Mouse (Mus musculus) kidney, postnatal 36 days (tissue): ENCODE results near the gene Miga1.
A peak's percentile ranks its signal among the peaks of the same experiment; 100 is the strongest.
"Not testable (repeated sequence)": the region's sequence is repeated elsewhere in the genome, so short reads cannot be mapped to it uniquely, and the experiment has no call there.

ENCODE experiments used
- DNase-seq, 2 experiments: peaks; one replicate each; pipeline ENCODE4 v3.0.0; 2021 to 2022; ENCODE audit warnings: mixed read lengths in 2 of 2

Gene Miga1

DNA sequence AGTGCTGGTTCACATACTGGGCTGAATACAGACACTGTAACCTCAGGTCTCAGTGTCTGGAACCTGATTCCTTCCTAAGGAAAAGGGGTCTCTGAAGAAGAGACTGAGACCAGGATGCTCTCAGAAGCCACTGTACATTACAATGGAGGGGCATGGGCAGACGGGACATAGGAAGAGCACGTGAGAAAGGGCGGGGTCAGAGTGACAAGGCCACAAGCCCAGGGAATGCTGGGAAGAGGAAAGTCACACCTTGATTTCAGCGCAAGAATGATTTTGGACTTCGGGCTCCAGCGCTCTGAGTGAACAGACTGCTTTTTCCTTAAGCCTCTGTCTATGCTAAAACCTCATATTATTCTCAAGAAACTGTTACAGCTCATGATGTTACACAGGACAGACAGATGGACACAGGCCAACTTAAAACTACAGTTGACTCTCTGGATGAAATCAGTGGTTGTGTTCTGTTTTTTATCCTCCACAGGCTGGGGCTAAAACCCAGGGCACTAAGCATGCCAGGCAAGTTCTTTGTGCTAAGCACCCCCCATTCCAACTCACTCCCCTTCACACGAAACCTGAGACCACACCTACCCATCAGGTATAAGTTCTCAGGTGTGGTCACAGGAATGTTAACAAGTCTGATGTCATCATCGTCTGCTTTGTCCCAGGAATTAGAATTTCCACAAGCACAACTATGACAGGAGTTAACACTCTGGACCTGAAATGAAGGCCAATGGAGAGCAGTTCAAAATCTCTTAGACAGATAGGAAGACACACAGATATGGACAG, 18.3 kb downstream of the Miga1 start:
- no peak for DNase-seq

DNA sequence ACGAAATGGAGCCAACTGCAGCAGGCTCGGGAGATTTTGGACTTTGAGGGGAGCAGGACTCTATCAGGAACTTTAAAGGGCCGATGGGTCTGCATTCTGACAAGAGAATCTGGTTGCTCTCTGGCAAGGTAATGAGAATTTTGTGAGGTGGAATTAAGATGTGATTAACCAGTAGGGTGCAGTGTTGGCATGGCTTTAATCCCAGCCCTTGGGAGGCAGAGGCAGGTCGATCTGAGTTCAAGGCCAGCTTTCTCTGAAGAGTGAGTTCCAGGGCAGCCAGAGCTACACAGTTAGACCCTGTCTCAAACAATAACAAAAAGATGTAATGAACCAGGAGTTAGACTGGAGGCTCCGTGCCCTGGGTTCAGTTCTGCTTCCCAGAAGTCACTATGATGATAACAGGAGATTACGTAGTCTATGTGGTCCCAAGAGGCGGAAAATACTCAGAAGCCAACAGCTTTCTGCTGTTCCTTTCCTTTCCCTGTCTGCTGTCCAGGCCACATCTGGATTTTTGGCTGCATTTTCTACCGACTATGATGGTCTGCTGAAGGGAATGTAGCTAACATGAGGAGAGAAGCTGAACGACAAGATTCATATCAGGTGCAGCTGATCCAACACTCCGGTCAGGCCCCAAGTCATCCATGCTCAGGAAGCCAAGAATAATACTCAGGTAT, 19.1 kb downstream of the Miga1 start:
- DNase-seq: no peak

DNA sequence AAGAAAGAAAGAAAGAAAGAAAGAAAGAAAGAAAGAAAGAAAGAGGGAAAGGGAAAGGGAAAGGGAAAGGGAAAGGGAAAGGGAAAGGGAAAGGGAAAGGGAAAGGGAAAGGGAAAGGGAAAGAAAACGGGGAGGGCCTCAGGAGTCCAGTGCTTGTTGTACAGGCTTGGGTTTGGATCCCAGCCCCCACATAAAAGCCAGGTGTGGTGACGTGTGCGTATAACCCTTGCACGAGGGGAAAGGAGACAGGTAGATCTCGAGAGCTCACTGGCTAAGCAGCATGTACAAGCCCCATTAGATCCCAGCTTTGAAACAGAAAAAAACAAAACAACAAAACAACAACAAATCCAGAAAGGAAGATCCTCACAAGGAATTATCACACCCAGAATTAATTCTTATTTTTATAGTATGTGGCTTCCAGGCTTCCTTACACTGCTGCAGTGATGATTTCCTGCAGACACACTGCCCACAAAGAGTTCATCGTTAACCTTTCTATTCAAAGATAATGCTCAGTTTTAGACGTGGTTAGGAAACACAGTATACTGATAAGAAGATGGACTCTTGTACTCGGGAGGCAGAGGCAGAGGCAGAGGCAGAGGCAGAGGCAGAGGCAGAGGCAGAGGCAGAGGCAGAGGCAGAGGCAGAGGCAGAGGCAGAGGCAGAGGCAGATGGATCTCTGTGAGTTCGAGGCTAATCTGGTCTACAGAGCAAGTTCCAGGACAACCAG, 23.6 kb downstream of the Miga1 start:
- DNase-seq: not testable (repeated sequence)

DNA sequence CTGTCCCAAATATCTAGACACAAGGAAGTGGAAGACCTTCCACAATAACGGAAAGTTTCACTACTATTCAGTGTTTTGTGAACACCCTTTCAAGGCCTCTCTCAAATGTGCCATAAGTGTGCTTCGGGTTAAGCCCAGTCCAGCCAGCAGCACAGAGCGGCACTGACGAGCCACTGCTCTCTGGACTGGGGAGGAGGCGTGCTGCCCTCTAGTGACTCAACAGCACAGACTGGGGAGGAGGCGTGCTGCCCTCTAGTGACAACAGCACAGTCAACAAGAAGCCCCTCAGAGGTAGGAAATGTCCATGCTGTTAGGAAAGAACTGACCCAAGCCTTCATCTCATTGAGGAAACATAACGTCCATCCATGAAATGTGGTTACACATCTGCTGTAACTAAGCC, 24.6 kb downstream of the Miga1 start:
- DNase-seq: peak; percentile 89 to 91

DNA sequence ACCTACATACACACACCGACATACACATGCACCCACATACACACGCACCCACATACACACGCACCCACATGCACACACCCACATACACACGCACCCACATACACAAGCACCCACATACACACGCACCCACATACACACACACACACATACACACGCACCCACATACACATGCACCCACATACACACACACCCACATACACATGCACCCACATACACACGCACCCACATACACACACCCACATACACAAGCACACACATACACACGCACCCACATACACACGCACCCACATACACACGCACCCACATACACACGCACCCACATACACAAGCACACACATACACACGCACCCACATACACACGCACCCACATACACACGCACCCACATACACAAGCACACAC, 25.5 kb downstream of the Miga1 start:
- DNase-seq: not testable (repeated sequence)

DNA sequence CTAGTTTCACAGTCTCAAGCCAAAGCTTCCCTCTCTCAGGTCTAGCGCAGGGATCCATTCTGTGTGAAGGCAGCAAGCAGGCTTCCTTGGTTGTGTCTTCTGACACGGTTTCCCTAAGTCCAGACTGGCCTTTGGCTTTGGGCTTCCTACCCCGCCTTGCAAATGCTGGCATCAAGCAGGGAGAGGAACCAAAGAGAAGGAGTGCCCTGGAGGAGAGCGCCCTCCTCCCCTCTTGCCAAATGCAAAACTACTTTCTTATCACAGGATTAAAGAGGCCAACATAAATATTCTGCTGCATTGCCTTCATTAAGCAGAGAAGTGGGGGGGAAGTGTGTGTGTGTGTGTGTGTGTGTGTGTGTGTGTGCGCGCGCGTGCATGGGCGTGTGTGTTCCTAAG, 31.0 kb downstream of the Miga1 start:
- no peak for DNase-seq

DNA sequence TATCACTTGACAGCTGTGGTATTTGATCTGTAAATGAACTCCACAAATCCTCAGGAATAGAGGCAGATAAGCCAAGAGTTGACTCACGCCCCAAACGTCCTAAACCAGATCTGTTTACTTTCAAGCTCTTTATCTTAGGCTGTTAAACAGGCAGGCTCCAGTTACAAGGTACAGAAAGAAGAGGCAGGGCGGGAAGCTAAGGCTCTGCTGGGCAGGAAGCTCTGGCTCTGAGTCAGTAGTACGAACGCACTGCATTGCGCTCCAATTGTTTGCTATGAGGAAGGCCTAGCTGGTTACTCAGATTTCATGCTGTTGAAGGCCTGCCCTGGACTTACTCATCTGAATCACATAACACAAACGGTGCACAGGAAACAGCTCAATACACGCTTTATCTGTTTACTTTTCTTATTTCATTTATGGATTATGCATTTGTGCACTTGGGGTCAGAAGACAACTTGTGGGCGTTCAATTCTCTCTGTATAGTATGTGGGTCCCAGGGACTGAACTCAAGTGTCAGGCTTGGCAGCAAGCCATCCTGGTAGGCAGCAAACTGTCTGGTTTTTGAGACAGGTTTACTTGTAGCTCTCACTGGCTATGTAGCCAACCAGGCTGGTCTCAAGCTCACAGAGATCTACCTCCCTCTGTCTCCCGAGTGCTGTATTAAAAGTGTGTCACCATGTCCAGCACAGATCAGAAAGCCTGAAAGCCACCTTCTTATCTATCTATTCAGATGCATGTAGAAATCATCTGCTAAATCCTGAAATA, 31.5 kb downstream of the Miga1 start:
- no peak for DNase-seq

DNA sequence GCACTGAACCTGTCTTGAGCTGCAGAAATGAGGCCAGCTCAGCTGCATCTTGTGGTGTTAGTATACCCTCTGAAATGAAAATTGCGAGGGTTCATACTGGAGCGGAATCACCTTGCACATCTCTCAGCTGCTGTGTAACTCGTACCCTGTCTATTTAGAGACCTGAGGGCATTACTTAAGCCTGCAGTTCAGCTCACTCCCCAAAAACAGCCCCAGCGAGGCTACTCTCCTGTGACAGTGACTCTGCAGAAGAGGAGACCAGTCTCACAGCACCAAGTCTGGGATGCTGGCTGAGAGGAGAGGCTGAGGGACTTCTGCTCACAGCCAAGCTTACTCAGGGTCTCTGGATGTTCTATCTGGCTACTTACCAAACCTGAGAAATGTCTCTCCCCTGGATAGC, 34.2 kb downstream of the Miga1 start:
- no peak for DNase-seq

DNA sequence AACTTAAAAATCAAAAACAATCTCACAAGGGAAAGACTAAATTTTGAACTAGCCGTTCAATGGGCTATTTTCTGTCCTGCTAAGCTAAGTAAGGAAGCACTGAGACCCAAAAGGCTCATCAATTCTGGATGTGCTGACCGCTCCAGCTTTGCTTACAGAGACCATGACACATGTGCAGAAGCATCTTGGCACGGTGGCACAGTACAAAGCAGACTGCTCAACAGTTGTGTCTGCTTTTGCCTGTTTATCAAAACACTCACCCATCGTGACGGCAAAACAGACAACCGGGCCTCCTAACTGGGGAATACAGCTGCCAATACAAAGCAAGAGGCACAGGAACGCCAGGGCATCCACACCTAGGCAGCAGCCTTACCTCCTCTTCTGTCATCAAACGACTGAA, 35.1 kb downstream of the Miga1 start:
- no peak for DNase-seq

DNA sequence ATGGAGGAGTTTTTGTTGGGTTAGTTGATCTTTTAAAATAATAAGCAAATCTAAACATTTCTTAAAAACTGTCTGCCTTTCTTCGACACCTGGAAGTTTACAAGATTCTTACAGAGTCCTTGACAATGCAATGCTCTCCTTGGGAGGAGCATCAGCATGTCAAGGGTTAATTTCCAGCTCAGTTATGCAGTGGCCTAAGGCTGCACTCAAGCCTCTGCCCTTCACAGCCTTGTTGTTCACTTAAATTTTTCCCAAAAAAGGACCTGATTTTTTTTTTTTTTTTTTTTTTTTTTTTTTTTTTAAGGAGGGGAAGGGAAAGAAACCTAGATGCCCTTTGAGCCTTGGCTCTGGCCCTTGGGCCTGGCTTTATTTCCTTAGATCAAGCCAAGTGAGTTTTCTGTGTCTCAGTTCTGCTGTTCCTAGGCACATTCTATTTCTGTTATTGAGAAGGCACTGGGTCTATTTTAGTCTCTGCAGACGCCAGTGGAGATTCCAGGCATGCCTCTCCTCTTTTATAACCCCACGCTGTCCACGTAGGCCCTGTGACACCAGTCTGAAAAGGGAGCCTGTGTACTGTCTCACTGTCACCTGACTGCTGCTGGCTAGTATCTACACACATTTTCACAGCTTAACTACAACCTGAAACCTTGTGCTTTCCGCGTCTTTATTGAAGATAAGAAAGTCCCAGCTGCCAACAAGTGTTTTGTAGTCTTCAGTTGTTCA, 36.0 kb downstream of the Miga1 start:
- peak; percentile 20 to 33 for DNase-seq

DNA sequence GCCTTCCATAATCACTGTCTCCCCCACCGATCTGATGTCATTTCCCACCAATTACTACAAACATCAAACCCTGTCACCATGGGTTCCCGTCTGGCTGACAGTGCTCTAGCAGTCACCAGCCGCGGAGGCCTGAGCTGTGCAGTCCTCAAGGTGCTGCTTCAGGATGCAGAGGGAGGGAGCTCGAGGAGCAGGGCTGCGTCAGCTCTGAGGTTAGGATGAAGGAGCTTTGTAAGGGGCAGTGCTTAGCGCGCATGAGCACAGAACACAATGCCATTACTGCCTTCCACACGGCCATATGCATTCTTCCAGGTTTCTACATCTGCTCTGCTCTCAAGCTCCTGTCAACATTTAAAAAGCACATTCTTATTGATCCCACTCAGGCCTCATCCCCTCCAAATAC, 37.2 kb downstream of the Miga1 start:
- no peak for DNase-seq

DNA sequence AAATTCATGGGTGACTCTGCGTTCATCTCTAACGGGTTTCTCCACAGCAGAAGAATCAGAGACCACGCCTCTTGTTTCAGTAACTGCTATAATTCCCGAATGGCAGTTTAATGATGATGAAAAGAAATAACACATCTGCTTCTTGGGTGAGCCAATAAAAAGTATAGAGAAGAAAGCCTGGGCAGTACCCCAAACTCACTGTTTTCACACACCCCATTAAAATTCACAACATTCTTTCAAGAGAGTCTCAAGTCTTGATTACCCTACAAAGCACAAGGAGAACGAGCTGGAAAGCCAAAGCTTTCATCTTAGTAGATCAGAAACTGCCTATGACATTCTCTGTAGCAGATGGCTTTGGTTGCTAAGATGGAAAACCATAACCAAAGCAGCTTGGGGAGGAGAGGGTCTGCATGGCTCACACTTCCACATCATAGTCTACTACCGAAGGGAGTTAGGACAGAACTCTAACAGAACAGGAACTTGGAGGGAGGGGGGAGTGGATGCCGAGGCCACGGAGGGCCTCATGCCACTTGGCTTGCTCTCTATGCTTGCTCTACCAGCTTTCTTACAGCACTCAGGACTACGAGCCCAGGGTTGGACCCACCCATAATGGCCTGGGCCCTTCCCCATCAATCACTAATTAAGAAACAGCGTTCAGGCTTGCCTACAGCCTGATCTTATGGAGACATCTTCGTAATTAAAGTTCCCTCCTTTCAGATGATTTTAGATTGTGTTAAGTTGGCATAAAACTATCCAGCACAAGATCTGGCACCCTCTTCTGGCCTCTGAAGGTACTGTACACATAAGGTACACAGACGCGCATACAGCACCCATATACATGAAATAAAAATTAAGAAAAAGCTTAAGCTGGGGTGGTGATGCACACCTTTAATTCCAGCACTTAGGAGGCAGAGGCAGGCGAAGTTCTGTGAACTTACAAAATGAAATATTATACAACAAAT, 39.5 kb downstream of the Miga1 start:
- DNase-seq: peak in 1 of 2 experiments; percentile 20

DNA sequence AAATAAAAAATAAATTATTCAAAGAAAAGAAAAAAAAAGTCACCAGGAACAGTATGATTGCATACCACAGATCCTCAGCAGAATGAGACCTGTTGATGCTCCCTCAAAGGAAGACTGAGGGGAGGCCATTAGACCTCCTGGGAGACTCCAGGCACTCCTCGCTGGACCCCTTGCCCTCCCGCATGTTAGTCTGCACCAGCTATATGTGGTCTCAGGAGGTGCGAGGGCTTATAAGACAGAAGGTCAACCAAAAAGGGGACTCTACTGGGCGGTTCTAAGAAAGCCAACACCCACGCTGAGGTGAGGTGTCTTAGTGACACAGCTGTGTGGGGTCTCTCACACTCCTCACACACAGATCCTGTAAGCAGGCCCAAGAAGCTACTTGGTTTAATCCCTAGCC, 44.3 kb downstream of the Miga1 start:
- DNase-seq: no peak

DNA sequence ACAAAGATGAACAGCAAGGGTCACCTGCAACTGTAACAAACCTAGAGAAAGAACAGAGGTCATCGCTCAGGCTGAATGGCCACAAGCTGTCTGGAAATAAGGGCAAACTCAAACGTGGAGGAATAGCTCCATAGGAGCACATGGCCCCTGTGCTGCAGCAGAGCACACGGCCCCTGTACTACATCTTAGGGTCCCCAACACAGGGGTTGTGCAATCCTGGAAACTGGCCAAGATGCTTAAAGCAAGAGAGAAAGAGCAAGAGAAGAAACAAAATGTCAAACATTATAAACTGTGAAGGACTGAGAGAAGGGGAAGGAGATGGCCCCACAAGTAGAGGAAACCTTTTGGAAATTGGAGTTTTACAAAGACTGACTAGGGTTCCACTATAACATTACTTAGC, 45.8 kb downstream of the Miga1 start:
- no peak for DNase-seq

DNA sequence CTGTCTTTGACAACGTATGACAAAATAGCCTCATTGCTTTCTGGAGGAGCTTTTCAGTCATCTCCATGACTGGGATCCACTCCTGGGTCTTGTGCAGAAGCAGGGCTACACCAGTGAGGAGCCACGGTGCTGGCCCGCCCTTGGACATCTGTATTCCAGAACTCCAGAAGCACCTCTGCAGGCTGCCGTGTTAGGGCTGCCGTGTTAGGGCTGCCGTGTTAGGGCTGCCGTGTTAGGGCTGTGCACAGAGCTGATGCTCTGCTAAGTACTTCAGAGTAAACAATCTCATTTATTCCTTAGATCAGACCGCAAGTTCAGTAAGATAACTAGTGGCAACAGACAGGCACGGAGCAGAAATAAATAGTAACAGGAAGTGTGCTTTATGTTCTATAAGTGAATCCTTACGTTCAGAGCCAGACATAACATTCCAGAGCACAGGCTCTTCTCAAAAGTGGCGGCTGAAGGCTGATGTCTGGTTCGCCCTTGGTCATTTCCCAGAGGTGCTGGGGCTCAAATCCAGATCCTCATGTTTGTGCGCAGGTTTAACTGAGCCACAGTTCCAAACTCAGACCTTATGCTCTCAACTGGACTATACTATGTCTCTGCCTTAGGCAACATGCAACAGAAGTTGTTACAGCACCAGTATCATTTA, 46.6 kb downstream of the Miga1 start:
- no peak for DNase-seq

DNA sequence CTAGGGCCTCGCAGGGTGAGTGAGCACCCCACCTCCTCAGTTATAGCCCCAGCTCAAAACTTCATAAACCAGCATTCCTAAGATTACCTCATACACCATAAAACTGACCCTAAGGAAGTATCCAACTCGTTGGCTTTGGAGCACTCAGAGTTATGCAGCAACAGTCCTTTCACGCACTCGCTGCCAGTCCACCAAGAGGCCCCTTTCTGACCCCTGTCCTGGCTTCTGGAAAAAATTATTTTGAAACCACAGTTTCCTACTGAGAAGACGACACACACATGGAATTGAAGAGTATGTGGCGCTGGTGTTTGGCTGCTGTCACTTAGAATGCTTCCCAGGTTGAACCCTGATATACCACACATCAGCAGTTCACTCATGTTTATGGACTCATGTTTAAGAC, 48.3 kb downstream of the Miga1 start:
- no peak for DNase-seq

DNA sequence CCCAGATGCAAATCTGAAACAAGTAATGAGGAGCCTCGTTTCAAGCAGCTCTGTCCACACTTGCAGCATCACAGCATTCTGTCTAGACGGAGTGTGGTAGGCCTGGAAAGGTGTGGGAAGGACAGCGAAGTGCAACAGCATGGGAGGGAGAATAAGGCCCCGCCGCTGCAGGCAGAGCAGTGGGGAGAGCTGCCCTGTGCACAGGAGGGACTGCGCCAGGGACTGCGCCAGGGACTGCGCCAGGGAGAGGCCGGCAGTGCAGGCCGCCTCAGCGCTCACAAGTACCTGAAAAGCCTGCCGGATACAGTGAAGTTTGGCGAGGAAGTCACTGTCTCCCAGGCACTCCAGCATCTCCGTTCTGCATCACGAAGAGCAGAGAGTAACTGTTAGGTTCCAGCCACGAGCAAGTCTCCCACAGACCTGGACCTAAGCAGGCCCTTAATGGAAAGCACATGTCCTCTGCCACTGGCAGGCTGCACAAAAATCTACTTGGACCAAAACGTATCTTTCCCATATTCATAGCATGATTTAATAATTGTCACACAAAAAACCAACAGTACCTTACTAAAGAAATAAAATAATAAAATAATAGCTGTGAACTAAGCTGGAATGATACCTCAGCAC, 49.9 kb downstream of the Miga1 start:
- DNase-seq: no peak

DNA sequence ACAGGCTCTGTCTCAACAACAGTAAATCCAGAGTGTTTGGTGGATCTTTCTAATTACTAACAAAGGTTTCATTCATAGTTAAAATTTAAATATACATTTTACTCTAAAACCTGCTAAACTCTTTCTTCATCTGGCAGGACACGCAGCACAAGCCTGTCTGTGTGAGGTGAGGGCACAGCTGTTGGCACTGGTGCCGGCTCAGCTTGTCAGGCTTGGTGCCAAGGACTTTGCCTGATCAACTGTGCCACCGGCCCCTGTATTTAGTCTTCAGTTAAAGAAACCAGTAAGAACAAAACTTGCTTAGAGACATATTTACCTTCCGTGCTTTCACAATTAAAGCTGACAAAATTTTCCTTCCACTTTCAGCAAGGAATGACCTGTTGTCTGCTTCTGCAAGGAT, 51.5 kb downstream of the Miga1 start:
- peak; percentile 54 to 72 for DNase-seq

DNA sequence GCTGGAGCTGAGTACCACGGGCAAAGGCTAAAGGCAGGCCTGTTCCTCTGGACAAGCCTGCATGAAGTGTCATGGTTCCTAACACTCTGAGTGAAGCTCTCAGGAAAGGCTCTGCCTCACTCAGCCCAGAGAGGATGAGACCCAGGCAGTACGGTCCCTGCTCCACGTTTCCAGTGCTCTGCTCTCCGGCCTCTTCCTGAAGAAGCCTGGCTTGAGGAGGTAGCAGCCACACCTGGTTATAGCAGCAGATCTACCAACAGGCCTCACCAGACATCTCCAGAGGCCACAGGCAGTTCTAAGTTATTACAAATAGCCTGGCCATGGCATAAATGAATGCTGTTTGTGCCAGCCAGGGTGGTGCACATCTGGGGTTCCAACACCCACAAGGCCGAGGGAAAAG, 51.9 kb downstream of the Miga1 start:
- DNase-seq: no peak

DNA sequence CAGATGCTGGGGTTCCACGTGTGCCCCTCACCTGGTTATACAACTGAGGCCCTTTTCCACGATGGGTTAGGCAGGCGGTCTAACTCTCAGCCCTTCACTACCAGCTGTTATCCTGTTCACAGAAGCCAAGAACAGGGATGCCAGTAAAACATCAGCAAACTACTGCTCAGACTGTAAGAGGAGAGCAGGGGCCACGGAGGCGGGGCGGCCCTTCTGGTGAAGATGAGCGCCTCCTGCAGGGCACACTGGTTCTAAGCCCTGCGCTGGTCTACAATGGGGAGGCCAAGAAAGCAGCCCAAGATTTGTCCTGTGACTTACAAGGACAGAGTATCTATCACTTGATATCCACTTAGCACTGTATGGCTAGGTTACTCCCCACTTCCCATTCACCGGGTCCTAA, 52.4 kb downstream of the Miga1 start:
- DNase-seq: peak in 1 of 2 experiments; percentile 20
